Mouse (Mus musculus) stomach, postnatal 0 days (tissue): ENCODE data around the gene Epb41l5.

Experiments
- CTCF ChIP-seq: IDR thresholded peaks from 2 replicates; pipeline ENCODE4 v1.5.1; 2016; ENCODE audit warnings: antibody characterized with exemption, low read depth, mild to moderate bottlenecking, moderate library complexity
- EP300 ChIP-seq: optimal IDR thresholded peaks from 2 replicates; pipeline ENCODE3; 2016; ENCODE audit warnings: antibody characterized with exemption

GRCm38 (mm10) chr1:119495396-119495775 lies 153.4 kb downstream of the Epb41l5 start:
- TF ChIP-seq CTCF (no peak), EP300 (no peak)
